Mouse (Mus musculus) erythroblast, embryonic 14.5 days (primary cell): ENCODE data around the gene Gbf1.

Source experiments
- GATA1 ChIP-seq: IDR thresholded peaks from 2 replicates; pipeline ENCODE4 v1.6.1; 2012; ENCODE audit warnings: low read length, inconsistent platforms, mixed read lengths
- TAL1 ChIP-seq: IDR thresholded peaks from 3 replicates; pipeline ENCODE4 v1.6.1; 2012; ENCODE audit warnings: low read length, inconsistent platforms, mixed read lengths

DNA sequence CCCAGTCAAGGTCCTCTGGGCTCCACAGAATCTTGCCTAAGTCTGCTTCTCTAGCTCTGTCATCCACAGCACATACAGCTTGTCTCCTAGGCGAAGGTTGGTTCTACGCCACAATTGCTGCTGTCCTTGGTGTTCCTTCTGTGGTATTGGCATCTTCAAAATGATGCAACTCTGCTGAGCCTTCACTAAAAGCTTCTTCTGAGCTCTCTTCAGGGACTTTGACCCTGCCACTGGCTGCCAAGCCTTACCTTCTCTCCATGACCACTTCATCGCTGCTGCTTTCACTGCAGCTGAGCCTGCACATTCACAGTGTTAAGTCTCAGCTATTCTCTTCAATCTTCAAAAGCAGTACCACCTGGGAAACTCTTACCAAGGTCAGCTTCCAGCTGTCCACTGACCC is 29.9 kb downstream of the Gbf1 start:
- TF ChIP-seq GATA1 = no peak
- no peak for TF ChIP-seq TAL1
